Mouse (Mus musculus) adipocyte (in vitro differentiated cells): Measurements from ENCODE around the gene Nucks1.

Source experiments
- DNase-seq: peaks from one replicate; pipeline ENCODE4 v3.0.0-alpha.2; 2016; ENCODE audit warnings: low spot score

The Nucks1 gene

GRCm38 (mm10) chr1:131919052-131919451 is 8.7 kb downstream of the Nucks1 start:
- no peak for DNase-seq

GRCm38 (mm10) chr1:131922100-131922499 is 11.8 kb downstream of the Nucks1 start:
- DNase-seq, result no peak

- DNase-seq, result no peak
These were observed 23.1 kb downstream of the Nucks1 start for GRCm38 (mm10) chr1:131933471-131933870.

DNA sequence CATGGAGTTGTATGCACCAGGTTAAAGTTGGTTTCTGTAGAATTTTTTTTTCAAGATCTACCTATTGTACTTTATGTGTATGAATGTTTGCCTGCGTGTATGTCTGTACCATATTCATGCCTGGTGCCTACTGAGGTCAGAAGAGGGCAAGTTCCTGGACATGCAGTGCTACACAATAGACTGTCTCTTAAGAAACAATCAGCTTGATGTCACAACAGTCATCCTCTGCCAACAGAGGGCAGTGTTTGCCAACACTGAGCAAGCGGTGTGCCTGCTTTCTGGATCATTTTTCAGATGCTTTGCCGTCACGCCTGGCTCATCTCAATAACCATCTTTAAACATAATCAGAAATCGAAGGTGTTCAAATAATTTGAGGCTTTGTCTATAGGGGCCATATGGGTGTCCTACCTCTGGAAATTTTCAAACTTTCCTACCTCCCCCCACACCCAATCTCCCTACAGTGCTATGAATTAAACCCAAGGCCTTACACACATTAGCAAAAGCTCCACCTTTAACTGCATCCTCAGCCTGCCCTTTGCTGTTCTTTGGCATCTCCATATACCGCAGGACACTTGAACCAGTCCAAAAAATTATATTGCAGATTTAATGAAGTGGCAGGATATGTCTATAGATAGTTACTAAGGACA is 27.4 kb downstream of the Nucks1 start:
- peak; percentile 93 for DNase-seq

- peak; percentile 70 for DNase-seq
These were observed 28.5 kb downstream of the Nucks1 start for GRCm38 (mm10) chr1:131938811-131939210.

DNA sequence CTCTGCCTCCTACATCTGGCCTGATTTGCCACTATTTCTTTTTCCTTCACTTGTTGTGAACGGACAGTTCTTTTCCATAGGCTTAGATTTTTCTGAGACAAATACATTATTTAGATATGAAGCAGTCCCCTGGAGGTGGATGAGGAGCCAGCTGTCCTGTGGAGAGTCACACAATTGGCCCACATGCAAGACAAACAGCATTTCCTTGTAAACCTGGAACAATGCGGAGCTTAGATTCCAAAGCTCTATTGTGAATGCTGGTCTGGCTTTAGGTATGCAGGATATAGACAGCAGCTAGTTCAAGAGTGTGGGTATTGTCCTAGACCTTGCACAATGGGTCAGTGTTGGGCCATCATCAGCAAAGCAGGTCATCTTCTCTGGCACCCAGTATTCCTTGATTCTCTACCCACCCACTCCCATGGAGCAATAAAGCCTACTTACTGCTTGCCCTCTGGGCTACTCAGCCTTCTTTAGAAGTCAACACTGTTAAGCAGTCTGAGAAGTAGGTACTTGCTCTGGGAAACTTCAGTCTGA is 30.4 kb downstream of the Nucks1 start:
- peak; percentile 39 for DNase-seq

DNA sequence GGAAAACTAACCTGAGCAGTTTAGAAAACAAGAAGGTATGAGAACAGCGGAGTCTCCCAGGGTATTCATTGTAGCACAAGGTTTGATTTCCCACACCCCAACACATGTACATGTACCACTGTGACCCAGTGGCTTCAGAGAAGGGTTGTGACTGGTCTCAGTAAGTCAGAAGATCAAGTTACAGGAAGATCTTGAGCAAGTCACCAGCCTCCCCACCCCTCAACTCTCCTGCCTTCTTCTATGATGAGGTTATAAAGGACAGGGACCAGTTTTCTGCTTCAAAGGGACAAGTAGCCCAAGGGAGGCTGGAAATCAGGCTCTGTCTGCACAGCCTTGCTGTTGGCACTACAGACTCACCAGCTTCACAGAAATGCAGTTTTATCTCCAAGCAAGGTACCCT is 31.2 kb downstream of the Nucks1 start:
- DNase-seq, result no peak

- DNase-seq, result no peak
These were observed 32.6 kb downstream of the Nucks1 start for GRCm38 (mm10) chr1:131942621-131943590.

DNA sequence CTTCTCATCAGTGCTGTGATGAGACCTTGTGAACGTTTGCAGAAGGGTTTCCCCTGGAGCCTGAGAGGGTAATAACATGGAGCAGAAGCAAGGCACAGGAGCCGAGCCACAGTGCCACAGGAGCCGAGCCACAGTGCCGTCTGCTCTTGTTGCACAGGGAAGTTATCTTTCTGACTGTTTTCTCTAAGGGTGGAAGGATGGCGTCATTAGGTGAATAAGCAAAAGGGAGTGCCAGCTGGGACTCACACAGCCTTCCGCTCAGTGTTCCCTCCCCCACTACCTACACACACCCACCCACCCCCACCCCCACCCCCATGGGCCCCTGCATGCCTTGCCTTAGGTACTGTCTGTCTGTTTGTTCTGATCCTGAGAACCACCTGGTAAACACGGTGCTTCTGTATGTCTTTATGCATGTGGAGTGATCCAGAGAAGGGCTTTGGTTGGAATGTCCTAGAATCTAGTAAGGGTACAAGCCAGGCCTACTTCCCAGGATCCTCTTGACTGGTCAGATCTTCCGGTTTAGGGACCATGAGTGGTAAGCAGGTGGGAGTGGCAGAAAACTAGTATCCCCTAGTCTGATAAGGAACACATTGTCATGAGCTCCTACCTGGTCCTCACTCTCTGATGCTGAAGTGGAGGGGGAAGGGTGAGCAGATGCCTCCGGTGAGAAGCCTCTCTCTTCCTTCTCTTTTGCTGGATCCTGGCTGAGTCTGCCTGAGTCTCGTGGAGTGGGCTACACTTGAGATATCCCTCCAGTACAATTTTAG is 35.5 kb downstream of the Nucks1 start:
- no peak for DNase-seq

- DNase-seq, result no peak
These were observed 36.3 kb downstream of the Nucks1 start for GRCm38 (mm10) chr1:131946462-131947215.

GRCm38 (mm10) chr1:131947997-131948525 is 37.7 kb downstream of the Nucks1 start:
- DNase-seq, result no peak

- no peak for DNase-seq
These were observed 44.0 kb downstream of the Nucks1 start for GRCm38 (mm10) chr1:131954242-131954865.

- no peak for DNase-seq
These were observed 44.9 kb downstream of the Nucks1 start for GRCm38 (mm10) chr1:131955131-131955757.

DNA sequence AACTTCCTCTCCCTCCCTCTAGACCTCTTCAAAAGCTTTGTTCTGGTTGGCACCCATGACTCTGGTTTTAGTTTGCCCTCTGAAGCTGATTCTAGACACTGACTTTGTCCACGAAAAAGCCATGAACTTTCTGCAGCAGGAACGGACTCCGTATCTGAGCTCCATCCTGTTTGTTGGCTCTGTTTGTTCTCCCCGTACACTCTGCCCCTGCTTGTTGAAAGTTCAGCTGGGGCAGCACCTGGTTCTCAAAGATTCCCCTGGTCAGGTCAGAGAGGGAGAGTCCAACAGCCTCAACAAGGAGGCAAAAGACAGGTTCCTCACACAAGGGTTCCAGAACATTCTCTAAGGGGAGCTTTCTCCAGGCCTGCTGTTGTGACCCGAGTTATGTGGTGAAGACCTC is 47.1 kb downstream of the Nucks1 start:
- no peak for DNase-seq

DNA sequence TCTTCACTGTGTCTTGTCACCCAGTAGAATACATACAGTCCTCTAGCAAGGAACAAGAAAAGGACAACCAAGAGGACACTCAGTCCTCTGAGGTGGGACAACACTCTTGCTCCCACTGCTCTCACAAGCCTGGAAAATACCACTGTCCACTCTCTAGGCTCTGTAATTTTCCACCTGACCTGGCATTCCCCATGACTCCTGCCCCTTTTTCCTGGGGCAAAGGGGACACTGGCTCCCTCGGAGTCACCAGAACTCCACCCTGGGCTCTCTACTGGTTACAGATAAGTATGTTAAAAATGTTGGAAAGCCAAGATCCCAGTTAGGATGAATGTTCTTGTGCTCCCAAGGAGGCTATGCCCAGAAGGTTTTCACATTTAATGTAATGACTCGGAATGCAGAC is 50.7 kb downstream of the Nucks1 start:
- DNase-seq, result no peak

DNA sequence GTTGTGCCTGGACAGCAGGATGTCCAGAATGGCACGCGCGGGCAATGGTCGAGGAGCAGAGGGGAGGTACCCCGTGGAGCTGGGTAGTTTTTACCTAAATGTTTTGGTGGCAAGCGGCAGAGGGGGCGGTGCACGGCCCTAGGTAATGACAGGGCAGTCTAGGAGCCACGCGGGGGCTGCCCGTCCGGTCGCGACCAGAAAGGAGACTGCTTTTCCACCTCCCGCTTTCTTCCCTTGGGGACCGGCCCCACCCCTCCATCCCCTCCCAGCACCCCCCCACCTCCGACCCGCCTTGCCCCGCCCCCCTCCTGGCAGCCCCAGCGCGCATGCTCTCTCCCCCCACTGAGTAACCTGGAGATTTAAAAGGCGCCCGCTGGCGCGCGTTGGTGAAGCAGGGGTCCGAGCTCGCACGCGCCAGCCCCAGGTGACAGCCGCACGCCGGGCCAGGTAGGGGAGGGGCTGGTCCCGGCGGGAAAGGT is 52.3 kb downstream of the Nucks1 start, which contains the start of gene Slc45a3:
TSS of gene Slc45a3 (plus strand) at position 362 of the 479 bp plus-strand sequence.
- no peak for DNase-seq

- DNase-seq, result no peak
These were observed 53.0 kb downstream of the Nucks1 start for GRCm38 (mm10) chr1:131963085-131963951.

DNA sequence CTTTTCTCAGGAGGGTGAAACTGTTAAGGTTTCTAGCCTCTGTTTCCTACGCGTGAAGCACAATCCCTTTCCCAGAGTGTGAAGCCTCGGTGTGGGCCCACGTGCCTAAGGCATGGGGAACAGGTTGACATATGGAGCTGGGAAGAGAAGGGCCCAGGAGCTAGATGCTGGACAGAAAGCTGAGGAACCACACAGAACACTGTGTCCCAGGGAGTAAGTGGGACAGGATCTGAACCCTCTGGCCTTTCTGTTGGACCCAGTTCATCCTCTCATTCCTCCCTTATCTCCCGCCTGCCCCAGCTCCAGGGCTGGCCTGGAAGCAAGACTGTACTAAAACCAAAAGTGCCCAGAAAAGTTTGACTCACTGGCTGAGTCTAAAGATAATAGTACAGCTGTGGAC is 53.8 kb downstream of the Nucks1 start:
- DNase-seq, result no peak

DNA sequence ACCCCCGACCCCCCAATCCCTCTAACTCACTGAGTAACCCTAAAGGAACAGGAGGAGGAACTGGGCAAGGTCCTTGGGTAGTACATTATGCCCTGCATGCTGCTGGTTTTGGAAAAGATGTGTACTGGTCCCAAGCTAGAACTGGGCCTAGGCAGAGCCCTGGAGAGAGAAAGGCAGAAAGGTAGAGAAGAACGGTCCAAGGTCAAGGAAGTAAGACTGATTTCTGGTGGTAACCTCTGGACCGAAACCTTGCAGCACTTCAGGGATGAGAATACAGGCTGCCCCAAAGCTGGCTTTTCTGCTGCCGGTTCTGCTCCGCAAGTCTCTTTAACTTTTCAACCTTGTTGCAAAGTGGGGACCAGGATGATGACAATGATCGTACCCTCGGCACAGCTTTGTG is 54.2 kb downstream of the Nucks1 start:
- DNase-seq, result no peak
